Mouse (Mus musculus) heart, postnatal 0 days (tissue): ENCODE data around the gene Asic2.

Experiments
- CTCF ChIP-seq: IDR thresholded peaks from 2 replicates; pipeline ENCODE4 v1.5.1; 2016; ENCODE audit warnings: antibody characterized with exemption, control low read depth, low read depth
- EP300 ChIP-seq: IDR thresholded peaks from 2 replicates; pipeline ENCODE4 v1.6.1; 2016; ENCODE audit warnings: antibody characterized with exemption, low read depth

GRCm38 (mm10) chr11:81616437-81616836, 351.8 kb downstream of the Asic2 start:
- TF ChIP-seq EP300 (no peak), CTCF (no peak)
